Mouse (Mus musculus): ENCODE measurements around the gene Rpl38.

The Rpl38 gene

GRCm38 (mm10) chr11:114711393-114711792, 43.1 kb downstream of the Rpl38 start:
- no peak for DNase-seq

- no peak for DNase-seq
Observed at GRCm38 (mm10) chr11:114711861-114712260, 43.5 kb downstream of the Rpl38 start.

DNA sequence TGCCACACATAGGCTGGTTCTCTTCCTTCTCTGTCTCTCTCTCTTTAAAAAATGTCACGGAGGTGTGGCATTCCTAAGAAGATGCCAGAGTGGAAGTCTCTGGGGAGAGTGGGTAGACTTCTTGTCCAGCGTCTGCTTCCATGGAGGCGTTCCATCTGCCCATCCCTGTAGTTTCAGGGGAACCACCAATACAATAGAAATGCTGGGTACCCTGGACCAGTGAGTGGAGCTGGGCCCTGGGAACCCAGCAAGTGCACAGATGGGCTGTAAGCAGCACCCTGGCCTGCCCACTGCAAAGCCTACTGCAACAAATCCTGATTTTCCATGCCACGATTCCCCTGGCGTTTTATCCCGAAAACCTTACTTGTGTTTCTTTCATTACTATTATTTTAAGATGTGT, 46.2 kb downstream of the Rpl38 start:
- no peak for DNase-seq

DNA sequence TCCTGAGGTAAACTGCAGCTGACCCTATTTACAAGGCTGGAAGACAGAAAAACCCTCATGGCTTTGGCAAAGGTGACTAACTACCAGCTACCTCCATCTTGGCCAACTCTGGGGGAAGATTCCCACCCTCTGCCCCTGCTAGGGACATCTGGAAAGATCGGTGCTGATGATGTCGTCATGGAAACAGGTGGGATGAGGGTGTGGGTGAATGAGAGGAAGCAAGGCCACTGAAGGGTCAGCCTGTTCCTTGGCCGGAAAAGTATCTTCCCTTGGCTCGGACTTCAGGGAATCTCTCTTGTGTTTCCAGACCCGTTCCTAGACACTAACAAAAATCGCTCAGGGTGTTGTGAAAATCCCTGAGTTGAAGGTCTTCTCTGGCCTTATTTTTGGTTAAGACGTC, 47.2 kb downstream of the Rpl38 start:
- DNase-seq, result no peak

DNA sequence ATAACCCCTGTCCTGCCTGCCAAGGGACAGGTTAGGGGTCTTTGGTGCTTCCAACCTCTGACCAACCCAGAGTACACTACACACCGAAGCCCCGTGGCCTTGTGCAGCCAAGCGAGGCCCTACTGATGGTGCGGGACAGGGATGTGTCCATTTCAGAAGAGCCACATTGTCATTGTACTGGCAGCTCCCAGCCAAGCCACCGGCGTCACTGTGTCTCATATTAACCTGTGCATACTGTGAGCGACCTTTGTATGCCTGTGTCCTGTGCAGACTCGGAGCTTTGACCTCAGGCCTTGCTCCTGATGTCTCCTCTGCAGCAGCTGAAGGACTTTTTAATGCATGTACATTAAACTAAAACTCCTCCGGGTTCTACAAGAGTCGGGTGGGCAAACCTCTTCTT, 52.2 kb downstream of the Rpl38 start:
- DNase-seq, result no peak
